In the genomic region with DNA sequence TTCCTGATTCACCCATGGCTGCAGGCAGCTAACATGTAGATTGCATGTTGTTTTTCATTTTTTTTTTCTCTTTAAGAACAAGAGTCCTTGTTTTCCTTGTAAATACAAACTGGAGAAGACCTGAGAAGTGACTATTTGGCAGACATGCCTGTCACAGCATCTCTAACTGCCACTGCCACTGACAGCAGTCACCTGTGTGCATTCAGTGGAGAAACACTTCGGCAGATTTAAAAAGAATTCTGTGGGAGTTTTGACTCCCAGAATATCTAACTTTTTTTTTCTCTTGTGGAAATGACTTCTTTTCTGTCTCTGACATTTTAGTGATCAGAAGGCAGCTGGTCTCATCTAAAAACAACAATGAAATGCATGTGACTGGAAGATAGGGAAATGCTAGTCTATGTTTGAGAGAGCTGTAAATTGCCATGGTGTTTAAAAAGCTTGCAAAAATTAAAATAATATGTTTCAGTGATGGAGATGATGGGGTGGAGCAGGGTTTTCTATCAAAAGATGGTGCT, we compare ENCODE assay signal across 31 mouse cellular contexts.
DNase-seq lines count a peak whose midpoint lies in the region; ATAC-seq and TF ChIP-seq lines count a peak whose summit lies in the region.
"Had no signal": no experiment of that assay in that cellular context is flagged by ENCODE, and none has a peak within 500 bp of the region (broad histone marks: within the 10 kb centered on the region; RNA-seq: fewer than 3 reads in every experiment).

No protein-coding gene starts in this region.

- peak; percentile 36 for ATAC-seq in forebrain, postnatal 0 days
- ATAC-seq in forebrain, embryonic 11.5 days (replicated peaks; ENCODE audit: low FRiP score) = no peak
- ATAC-seq: activated CD4-positive, CD25-positive, alpha-beta regulatory T cell, adult 4 months; forebrain, embryonic 16.5 days; hindbrain, embryonic 16.5 days; midbrain, embryonic 15.5 days had no signal

- no peak overlapping the region for H3K27ac ChIP-seq in forebrain, postnatal 0 days (ENCODE audit: low read depth, low read length)
- no peak overlapping the region for H3K27ac ChIP-seq in forebrain, embryonic 11.5 days (ENCODE audit: low read depth, low read length)
- H3K27ac ChIP-seq: embryonic facial prominence, embryonic 13.5 days; forebrain, embryonic 10.5 days; heart, embryonic 10.5 days; heart, embryonic 15.5 days; kidney, postnatal 0 days; limb, embryonic 12.5 days; liver, embryonic 15.5 days; midbrain, embryonic 15.5 days; neural tube, embryonic 12.5 days; stomach, embryonic 15.5 days had no signal

- DNase-seq in forebrain, postnatal 0 days = peak; percentile 3
- no peak for DNase-seq in forebrain, embryonic 11.5 days (ENCODE audit: low spot score)
- DNase-seq in right cerebral cortex, adult 18-20 months = peak; percentile 23
- DNase-seq in right cerebral cortex, postnatal 14 days = no peak
- DNase-seq in left cerebral cortex, postnatal 25 days (ENCODE audit: low spot score in 2 of 2) = peak; percentile 17 to 87
- no peak for DNase-seq in adrenal gland, adult 18-20 months (ENCODE audit: low spot score in 2 of 2)
- no peak for DNase-seq in kidney, adult 8-10 months
- DNase-seq: adrenal gland, adult 8-10 months; cerebellum, adult 11 months; cerebellum, adult 9-10 months; gastrocnemius, postnatal 25 days; heart, adult 11 months; kidney, adult 18-20 months; kidney, postnatal 4 days; lung, embryonic 14.5 days; lung, postnatal 14 days; thymus, postnatal 14 days had no signal

- H3K9me3 ChIP-seq in forebrain, postnatal 0 days (ENCODE audit: low read length) = no peaks in the 10 kb centered on the region
- no peaks in the 10 kb centered on the region for H3K9me3 ChIP-seq in forebrain, embryonic 11.5 days (ENCODE audit: control insufficient read depth, low read length)
- H3K9me3 ChIP-seq: embryonic facial prominence, embryonic 13.5 days; forebrain, embryonic 10.5 days; heart, embryonic 10.5 days; heart, embryonic 15.5 days; limb, embryonic 12.5 days; liver, embryonic 15.5 days; midbrain, embryonic 15.5 days; neural tube, embryonic 12.5 days; stomach, embryonic 15.5 days had no signal

- no peak overlapping the region for H3K4me3 ChIP-seq in forebrain, postnatal 0 days (ENCODE audit: low read depth, low read length)
- H3K4me3 ChIP-seq in forebrain, embryonic 11.5 days (ENCODE audit: low read depth, low read length) = no peak overlapping the region
- H3K4me3 ChIP-seq: embryonic facial prominence, embryonic 13.5 days; forebrain, embryonic 10.5 days; heart, embryonic 10.5 days; heart, embryonic 15.5 days; limb, embryonic 12.5 days; liver, embryonic 15.5 days; midbrain, embryonic 15.5 days; neural tube, embryonic 12.5 days; stomach, embryonic 15.5 days had no signal

- no peak overlapping the region for H3K4me2 ChIP-seq in forebrain, postnatal 0 days (ENCODE audit: low read depth)
- H3K4me2 ChIP-seq in forebrain, embryonic 11.5 days (ENCODE audit: low read depth, low read length, severe bottlenecking) = no peak overlapping the region
- H3K4me2 ChIP-seq: embryonic facial prominence, embryonic 13.5 days; heart, embryonic 15.5 days; limb, embryonic 12.5 days; liver, embryonic 15.5 days; lung, embryonic 14.5 days; midbrain, embryonic 15.5 days; neural tube, embryonic 12.5 days; stomach, embryonic 15.5 days had no signal

- no peak overlapping the region for H3K9ac ChIP-seq in forebrain, postnatal 0 days
- H3K9ac ChIP-seq in forebrain, embryonic 11.5 days (ENCODE audit: low read length) = no peak overlapping the region
- H3K9ac ChIP-seq: embryonic facial prominence, embryonic 13.5 days; heart, embryonic 15.5 days; limb, embryonic 12.5 days; liver, embryonic 15.5 days; lung, embryonic 14.5 days; midbrain, embryonic 15.5 days; neural tube, embryonic 12.5 days; stomach, embryonic 15.5 days had no signal

- H3K36me3 ChIP-seq in forebrain, postnatal 0 days (ENCODE audit: insufficient read depth) = no peaks in the 10 kb centered on the region
- no peaks in the 10 kb centered on the region for H3K36me3 ChIP-seq in forebrain, embryonic 11.5 days (ENCODE audit: control insufficient read depth, insufficient read depth, low read length)
- H3K36me3 ChIP-seq: embryonic facial prominence, embryonic 13.5 days; forebrain, embryonic 10.5 days; heart, embryonic 10.5 days; heart, embryonic 15.5 days; limb, embryonic 12.5 days; liver, embryonic 15.5 days; midbrain, embryonic 15.5 days; neural tube, embryonic 12.5 days; stomach, embryonic 15.5 days had no signal

- no peak for TF ChIP-seq CTCF in forebrain, postnatal 0 days (IDR thresholded peaks at IDR 0.05; ENCODE audit: low read depth)

- 41% methylated on average over 1 of the region's 1 CpGs for WGBS in forebrain, postnatal 0 days
- WGBS in forebrain, embryonic 11.5 days = 77% methylated on average over 1 of the region's 1 CpGs

- H3K27me3 ChIP-seq in forebrain, postnatal 0 days (ENCODE audit: insufficient read depth, low read length) = no peaks in the 10 kb centered on the region
- H3K27me3 ChIP-seq in forebrain, embryonic 11.5 days (ENCODE audit: control insufficient read depth, insufficient read depth, low read length) = no peaks in the 10 kb centered on the region
- H3K27me3 ChIP-seq: CH12.LX; embryonic facial prominence, embryonic 13.5 days; heart, embryonic 15.5 days; limb, embryonic 12.5 days; liver, embryonic 15.5 days; midbrain, embryonic 15.5 days; neural tube, embryonic 12.5 days; stomach, embryonic 15.5 days had no signal

- H3K4me1 ChIP-seq in forebrain, postnatal 0 days (ENCODE audit: insufficient read depth) = no peaks in the 10 kb centered on the region
- no peaks in the 10 kb centered on the region for H3K4me1 ChIP-seq in forebrain, embryonic 11.5 days (replicated peaks; ENCODE audit: control insufficient read depth, insufficient read depth, low read length)
- H3K4me1 ChIP-seq: embryonic facial prominence, embryonic 13.5 days; forebrain, embryonic 10.5 days; heart, embryonic 10.5 days; heart, embryonic 15.5 days; limb, embryonic 12.5 days; liver, embryonic 15.5 days; midbrain, embryonic 15.5 days; neural tube, embryonic 12.5 days; stomach, embryonic 15.5 days had no signal

- intact Hi-C loops in left cerebral cortex, postnatal 25 days (cut with DNase I) = loop anchor here (5.0 kb wide), 7 partner anchors 71 to 669 kb away; no protein-coding TSS in a partner anchor

Comparison
In these comparisons a context has a peak if more than half of its experiments do, and no peak if none do; other contexts are left out.
1. DNase-seq: peak in forebrain, postnatal 0 days (single experiment), right cerebral cortex, adult 18-20 months (single experiment) and left cerebral cortex, postnatal 25 days (2 of 2); none in forebrain, embryonic 11.5 days (single experiment), right cerebral cortex, postnatal 14 days (single experiment), adrenal gland, adult 18-20 months (0 of 2) and kidney, adult 8-10 months (0 of 2).